Mouse (Mus musculus): ENCODE measurements around the gene Asb15.

DNA sequence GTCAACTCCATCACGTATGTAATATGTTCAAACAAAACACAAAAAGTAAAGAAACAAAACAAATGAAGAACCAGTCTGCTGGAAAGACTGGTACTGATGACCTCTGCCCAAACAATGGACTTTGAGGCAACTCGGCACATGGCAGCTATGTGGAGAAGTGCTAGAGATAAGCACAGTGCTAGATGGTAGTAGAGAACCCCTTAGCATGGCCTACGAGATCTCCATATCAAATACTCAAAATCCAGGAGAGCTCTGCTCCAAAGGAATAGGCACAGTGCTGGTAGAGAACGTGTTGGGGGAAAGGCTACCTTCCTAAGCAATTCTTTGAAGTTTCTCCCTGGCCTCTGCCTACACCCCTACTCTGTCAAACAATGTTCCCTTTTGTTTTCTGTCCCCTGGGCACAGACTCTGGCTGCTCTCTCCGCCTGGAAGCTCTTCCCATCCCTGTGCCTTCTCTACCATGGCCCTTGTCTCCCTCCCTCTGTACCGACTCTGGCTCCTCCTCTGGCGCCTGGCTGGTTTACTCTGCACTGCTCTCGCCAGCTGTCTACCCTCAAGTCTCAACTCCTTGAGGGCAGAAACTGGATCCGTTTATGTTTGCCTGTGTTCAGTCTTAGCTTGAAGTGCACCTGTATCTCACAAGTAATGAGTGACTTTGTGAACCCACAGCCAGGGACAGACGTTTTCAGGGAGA lies 63.7 kb downstream of the Asb15 start:
- TF ChIP-seq POLR2A (IDR thresholded peaks at IDR 0.05; ENCODE audit: insufficient read depth, low read depth, low read length): no peak
- no peak for TF ChIP-seq CTCF (IDR thresholded peaks at IDR 0.05)
